Mouse (Mus musculus) ovary, postnatal 36 days (tissue): ENCODE measurements at regions not wholly inside any gene's neighbourhood (a gene's known extent, or its start where the extent isn't known, plus 50 kb on each side); places are given as distances from the start of the nearest gene placed in this dataset.

Experiments used
- DNase-seq: peaks from one replicate; pipeline ENCODE4 v3.0.0; 2022; ENCODE audit warnings: low spot score, mixed read lengths

DNA sequence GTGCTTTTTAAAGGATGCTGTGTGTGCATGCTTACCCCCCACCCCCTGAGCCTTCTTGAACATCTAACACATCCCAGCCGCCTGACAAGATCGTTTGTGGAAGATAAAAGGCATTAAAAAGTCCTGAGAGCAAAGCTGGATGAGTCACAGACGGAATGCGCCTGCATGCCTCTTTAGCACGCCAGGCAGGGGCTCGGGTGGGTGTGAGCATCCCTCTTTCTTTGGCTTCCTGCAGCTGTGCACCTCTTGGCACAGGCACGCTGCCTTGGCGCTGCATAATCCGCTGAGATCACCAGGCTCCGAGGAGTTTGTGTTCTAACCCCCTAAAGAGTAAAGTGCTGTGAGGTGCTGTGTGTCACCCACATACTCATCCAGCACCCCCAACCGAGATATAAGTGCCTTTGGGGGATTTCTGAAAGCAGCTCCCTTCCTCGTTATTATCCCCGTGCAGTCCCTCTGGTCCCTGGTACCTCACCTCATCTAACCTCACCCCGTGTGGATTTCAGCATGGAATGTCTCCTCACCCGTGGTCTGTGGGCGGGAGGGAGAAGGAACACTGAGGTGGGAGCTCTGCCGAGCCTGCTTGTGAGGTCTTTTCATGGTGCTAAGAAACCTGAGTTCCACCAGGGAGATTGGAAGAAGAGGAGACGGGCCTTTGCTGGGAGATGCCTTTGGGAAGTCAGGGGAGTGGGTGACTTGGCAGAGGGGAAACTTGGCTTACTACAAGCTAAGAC is 117.8 kb upstream of the Topaz1 start:
- DNase-seq: no peak

DNA sequence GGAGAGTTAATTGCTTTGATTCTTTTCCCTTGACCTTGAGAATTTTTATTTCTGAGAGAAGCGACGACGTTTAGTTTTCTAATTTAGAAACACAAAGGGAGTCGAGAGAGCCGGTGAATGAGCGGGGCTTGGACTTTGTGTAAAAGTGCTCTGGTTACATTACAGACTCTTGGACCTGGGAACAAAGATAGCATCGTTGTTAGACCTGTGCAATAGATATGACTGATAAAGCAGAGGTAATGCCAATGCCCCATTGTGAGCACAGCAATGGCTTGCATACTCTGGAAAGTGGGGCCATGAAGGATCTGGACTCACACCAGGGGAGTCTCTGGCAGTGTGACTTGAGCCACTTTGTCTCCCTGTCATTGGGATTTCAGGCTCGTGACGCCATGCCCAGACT is 115.4 kb upstream of the Topaz1 start:
- no peak for DNase-seq

DNA sequence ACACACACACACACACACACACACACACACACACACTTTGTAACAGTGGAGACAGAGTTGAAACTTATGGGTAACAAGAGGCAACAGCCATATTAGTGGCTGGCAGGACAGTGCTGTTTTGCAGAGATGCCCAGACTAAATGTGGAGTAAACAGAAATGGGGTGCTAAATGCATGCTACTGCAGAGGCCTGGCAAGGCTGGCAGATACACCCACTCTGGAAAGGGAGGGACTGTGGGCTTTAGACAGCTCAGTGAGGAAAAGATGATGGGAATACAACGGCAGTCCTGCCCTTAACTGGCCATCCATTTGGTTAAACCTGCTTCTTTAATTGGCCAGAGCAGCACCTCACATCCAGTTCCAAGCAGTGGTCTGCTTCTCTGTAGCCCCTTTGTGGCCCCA is 113.7 kb upstream of the Topaz1 start:
- no peak for DNase-seq

DNA sequence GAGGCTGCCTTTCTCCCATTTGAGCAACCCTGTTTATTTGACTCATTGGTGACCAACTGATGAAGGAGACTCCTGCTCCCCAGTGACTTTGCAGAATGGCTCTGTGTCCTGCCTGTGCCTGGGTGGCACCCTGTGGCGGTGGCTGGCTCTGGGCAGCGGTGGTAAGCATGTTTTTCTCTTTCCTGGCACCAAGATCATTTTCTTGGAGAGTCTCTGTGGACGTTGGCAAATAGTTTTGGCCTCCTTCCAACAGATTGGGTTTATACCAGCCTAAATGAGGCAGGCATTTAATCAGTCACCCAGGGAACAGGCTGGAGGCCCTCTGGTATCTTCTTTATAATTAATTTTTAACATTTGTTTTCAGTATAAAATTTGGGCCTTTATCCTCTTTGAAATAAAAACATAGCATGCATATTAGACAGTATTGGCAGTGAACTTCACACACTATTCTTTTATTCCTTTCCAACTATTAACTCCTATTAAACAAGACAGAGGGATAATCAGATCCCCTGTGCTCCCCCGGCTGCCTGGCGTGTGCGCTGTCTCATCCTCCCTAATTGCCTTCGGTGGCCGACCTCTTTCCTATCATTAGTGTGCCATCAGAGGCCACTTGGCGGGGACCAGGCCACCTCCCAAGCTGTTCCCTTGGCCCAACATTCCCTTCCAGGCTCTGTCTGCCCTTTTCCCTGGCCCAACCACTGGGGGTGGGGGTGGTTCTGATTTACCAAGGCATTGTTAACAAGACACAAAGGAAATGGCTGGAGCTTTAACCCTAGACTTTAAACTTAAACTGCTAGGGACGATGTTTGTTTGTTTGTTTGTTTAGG is 111.8 kb upstream of the Topaz1 start:
- peak; percentile 21 for DNase-seq

DNA sequence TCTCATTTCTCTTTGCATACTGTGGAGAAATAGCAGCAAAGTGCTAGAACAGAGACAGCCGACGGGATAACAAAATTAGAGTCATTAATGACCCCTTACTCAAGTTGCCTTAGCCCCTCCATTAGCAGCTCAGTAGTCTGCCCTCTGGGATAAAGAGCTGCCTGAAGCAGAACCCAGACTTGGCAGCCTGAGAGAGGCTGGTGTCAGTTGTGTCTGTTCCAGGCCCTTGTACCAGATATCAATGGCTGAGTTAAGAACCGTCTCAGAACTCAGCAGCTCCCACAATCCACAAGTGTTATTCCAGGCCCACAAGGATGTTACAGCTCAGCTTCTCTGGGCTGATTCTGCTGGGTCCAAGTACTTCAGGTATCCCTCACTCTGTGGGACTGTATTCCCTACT is 109.6 kb upstream of the Topaz1 start:
- no peak for DNase-seq

DNA sequence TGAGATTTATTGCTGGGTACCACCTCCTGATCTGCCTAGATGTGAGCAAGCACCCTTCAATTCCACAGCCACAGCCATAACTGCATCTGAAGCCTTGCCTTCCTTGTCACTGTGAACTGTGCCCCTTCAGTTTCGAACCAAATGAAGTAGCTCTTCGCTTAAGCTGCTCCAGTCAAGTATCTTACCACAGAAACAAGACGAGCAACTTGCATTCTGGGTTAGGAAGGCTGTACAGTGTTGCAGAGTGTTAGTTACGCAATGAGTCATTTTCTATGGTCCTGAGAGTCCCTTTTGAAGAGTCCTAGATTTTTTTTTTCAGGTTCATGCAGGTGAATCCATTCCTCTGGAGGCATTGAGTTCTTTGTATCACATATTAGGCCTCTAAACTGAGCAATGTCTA is 107.9 kb upstream of the Topaz1 start:
- DNase-seq: no peak

DNA sequence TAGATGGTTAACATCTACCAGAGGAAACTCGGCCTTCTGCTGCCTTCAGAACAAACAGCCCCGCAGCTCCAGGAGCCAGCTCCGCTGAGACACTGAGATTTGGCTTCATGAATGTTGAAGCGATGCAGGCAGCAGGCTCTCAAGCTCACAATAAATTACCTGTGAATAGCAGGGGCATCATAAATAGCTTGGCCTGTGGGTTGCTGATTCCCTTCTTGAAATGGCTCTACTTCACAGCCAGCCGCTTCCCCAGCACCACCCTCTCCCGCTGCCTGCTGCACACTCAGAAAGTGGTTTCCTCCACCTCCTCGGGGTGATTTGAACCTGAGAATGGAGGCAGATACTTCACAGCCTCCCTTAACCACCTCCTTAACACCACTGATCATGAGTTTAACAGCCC is 104.2 kb upstream of the Topaz1 start:
- no peak for DNase-seq

DNA sequence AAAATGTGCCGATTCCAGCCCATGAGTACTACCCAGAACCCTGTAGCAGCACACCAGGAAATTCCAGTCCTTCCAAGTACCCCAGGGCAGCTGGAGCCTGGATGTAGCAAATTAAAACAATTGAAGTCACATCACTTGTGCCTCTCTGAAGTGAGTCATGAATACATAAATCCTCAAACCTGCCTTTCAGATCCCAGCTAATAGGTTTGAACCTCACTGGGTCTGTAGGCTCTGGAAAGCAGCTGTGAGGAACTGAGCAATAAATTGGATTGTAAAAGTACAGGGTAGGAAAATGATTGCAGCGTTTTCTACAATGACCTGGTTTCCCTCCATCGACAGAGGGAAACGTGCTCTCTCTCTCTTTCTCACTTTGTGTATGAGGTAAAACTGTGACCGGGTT is 101.6 kb upstream of the Topaz1 start:
- no peak for DNase-seq

DNA sequence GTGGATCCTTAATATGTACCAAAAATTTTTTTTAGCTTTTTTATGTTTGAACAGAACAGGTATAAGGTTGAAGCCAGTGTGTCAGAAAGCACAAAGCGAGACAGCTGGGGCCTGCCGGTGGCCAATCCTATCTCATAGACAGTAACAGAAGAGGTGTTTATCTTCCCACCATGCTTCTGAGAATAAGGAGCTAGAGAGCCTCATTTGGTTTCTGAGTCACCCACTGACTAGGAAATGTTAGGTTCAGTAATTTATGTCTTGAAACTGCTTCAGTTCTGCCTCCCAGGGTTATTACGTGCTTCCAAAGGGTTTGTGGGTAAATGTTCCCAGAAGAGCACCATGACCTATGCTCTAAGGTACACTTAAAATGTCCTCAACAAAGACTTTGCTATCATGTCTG is 96.3 kb upstream of the Topaz1 start:
- DNase-seq: no peak

DNA sequence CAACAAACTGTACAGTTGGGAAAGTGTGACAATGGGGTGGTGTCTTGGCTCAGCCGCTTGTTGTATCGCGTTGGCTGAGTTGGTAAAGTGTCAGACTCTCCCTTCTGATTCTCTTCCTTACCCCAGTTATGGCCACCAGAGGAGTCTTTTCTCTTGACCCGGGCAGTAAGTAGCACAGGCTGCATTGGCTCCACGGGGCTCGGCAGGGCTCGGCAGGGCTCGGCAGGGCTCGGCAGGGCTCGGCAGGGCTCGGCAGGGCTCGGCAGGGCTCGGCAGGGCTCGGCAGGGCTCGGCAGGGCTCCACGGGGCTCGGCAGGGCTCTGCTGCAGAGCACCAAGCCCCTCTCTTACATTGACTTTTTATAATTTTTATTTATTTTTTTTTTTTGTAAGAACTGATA is 91.6 kb upstream of the Topaz1 start:
- DNase-seq: peak; percentile 66

DNA sequence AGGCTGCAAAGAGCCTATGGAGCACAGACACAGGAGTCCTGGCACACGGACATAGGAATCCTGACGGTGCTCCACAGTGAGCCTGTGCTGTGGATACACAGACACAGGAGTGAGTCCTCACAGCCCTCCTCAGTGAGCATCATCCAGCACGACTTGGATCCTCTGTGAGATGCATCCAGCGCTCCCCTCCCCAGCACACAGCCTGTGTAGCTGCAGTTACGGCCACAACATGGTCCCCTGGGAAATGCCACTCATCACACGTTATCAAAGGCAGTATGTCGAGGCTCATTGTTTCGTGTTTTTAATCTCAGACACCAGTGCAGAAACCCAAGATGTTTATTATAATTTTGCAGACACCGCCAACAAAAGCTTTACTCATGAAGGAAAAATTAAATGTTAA is 87.1 kb upstream of the Topaz1 start:
- DNase-seq: no peak

DNA sequence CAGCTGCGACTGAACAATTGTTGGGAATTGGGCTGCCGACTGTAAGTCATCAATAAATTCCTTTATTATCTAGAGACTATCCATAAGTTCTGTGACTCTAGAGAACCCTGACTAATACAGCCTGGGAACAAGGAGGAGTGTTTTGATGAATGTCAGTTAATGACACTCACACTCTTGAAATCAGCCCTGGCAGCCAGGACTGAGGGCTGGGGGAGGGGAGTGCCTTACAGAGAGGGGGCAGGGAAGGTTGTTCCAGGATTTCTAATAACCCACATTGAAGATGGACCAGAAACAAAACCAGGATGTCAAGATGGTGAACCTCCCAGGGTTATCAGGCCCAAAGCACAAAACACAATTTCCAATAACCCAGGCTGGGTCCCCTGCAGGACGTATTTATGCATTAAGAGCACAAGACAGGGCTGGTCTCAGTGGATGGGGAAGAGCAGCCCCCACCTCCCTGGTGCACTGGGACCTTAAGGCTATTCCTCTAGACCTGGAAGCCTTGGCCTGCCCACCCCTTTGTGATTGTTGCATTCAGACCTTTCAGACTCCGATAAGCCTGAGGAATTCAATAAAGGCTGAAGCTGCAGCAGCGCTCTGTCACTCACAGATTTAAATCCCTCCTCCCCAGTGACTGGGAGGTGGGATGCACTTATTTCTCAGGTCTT is 80.0 kb upstream of the Topaz1 start:
- no peak for DNase-seq

DNA sequence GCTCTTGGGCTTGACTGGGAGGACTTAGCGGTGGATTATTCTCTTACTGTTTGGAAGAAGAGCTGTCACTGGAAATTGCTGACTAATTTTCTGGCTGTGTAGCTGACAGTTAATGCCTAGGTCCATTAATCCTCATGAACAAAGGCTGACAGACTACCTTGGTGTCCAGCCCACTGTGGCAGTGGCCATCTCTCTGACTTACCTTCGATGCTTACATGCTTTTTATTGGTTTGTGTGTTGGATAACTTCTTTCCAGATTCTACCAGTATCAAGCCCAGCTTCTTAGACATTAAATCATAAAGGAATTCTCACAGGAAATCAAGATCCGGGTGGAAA is 79.5 kb upstream of the Topaz1 start:
- DNase-seq: no peak

DNA sequence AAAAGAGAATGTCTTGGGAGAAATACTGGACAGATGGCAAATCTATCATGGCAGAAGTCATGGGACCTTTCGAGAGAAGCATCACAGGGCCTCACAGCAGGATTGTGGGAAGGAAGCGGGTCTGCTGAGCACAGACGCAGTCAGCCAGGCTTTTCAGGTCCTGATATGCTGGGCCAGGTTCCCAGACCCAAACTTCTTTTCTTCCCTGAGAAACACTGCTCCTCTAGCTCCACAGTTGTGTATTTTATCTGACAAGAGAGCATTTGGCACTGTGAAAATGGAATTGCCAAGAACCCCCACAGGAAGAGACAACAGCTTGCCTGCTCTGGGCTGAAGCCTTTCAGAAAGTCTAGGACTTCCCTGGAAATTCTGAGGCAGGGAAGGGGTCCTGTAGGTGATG is 73.4 kb upstream of the Topaz1 start:
- no peak for DNase-seq

DNA sequence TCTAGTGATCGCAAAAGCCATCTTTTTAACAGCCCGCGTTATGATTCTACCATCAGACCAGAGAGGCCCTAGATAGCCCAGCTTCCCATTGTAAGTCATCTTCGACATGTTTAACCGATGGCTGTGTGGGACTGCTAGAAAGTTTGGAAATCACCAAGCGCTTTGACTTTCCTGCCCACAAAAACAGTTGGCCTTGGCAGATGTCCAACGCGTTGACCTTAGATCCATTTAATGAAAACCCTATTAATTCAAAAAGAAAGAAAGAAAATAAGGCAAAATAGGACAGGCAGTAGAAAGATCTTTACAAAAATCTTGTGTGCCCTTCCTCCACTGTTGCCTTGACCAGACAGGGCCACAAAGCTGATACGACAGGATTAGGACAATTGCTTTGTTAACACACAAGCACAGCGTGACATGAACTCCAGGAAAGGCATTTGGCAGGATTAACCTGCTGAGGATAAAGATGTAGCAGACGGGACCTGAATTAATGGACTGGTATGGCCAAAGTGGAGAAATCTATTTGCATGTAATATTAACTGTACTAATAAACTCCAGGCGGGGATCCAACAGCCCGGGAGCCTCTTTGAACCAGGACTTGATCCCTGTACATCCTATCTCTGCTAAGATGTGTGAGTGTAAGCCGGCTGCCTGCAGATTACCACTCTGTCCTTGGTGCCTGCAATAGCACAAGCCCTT is 69.0 kb upstream of the Topaz1 start:
- DNase-seq: no peak

DNA sequence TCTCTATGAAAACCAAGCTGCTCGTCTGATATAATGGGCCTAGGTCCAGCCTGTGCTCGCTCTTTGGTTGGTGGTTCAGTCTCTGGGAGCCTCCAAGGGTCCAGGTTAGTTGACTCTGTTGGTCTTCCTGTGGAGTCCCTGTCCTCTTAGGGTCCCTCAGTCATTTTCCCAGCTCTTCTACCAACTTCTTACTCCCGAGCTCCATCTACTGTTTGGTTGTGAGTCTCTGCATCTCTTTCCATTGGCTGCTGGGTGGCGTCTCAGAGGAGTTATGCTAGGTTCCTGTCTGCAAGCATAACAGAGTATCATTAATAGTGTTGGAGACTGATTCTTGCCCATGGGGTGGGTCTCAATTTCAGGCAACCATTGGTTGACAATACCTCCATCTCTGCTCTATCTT is 60.0 kb upstream of the Topaz1 start:
- no peak for DNase-seq

DNA sequence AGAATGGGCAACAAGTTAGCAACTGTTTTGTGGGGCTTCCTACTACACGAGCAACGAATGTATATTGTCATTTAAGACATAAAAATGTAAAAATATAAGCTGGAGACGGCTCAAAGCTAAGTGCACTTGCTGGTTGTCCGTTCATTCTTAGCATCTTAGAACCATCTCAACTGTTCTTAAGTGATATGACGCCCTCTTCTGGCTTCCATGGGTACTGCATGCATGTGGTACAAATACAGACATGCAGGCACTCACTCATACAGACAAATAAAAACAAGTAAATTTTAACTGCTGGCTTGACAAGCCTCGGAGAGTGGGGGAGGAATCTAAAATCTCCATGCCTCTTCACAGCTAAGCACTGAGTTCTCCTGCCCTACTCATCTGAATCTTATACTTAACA is 55.3 kb upstream of the Topaz1 start:
- no peak for DNase-seq

DNA sequence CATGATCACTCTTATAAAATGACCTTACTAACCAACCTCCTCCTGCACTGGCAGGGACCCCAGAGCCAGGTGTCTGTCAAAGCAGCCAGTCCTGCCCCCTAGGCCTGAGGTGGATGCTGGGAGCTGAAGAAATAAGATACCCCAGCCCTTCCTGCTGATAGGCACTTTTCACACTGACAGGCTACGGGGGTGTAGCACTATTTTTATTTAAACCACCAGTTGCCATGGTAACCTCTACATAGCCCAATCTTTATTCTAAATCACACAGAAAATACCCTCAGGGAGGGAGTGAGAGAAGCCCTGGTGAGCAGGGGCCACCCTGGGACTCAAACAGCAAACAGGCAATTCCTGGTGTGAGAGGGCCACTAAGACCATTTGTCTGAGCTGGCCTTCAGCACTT is 51.4 kb upstream of the Topaz1 start:
- no peak for DNase-seq
